Mouse (Mus musculus): Measurements from ENCODE around the gene Tnfrsf11a.
"Not testable (repeated sequence)": the region's sequence is repeated elsewhere in the genome, so short reads cannot be mapped to it uniquely, and the experiment has no call there.

Gene Tnfrsf11a

GRCm38 (mm10) chr1:105780457-105781364, at the start of gene Tnfrsf11a:
Tnfrsf11a (plus strand) TSS chr1:105780718.
- no peak for DNase-seq (ENCODE audit: low read depth, low spot score)

GRCm38 (mm10) chr1:105735318-105735717, 45.2 kb upstream of the Tnfrsf11a start:
- DNase-seq (ENCODE audit: low read depth, low spot score), result no peak

GRCm38 (mm10) chr1:105738334-105738733, 42.2 kb upstream of the Tnfrsf11a start:
- DNase-seq (ENCODE audit: low read depth, low spot score), result no peak

- DNase-seq (ENCODE audit: low read depth, low spot score), result no peak
Measured at GRCm38 (mm10) chr1:105739493-105739892, 41.0 kb upstream of the Tnfrsf11a start.

- DNase-seq (ENCODE audit: low read depth, low spot score), result no peak
Measured at GRCm38 (mm10) chr1:105742481-105742880, 38.0 kb upstream of the Tnfrsf11a start.

- no peak for DNase-seq (ENCODE audit: low read depth, low spot score)
Measured at GRCm38 (mm10) chr1:105746444-105746843, 34.1 kb upstream of the Tnfrsf11a start.

GRCm38 (mm10) chr1:105746858-105747596, 33.5 kb upstream of the Tnfrsf11a start:
- no peak for DNase-seq (ENCODE audit: low read depth, low spot score)

- DNase-seq (ENCODE audit: low read depth, low spot score), result no peak
Measured at GRCm38 (mm10) chr1:105748091-105748799, 32.3 kb upstream of the Tnfrsf11a start.

- no peak for DNase-seq (ENCODE audit: low read depth, low spot score)
Measured at GRCm38 (mm10) chr1:105752196-105752595, 28.3 kb upstream of the Tnfrsf11a start.

GRCm38 (mm10) chr1:105752944-105753343, 27.6 kb upstream of the Tnfrsf11a start:
- DNase-seq (ENCODE audit: low read depth, low spot score), result no peak

- no peak for DNase-seq (ENCODE audit: low read depth, low spot score)
Measured at GRCm38 (mm10) chr1:105758798-105759197, 21.7 kb upstream of the Tnfrsf11a start.

- DNase-seq (ENCODE audit: low read depth, low spot score), result no peak
Measured at GRCm38 (mm10) chr1:105759422-105760165, 20.9 kb upstream of the Tnfrsf11a start.

- no peak for DNase-seq (ENCODE audit: low read depth, low spot score)
Measured at GRCm38 (mm10) chr1:105765586-105765985, 14.9 kb upstream of the Tnfrsf11a start.

- not testable (repeated sequence) for DNase-seq (ENCODE audit: low read depth, low spot score)
Measured at GRCm38 (mm10) chr1:105766099-105766498, 14.4 kb upstream of the Tnfrsf11a start.

- no peak for DNase-seq (ENCODE audit: low read depth, low spot score)
Measured at GRCm38 (mm10) chr1:105768397-105768796, 12.1 kb upstream of the Tnfrsf11a start.

GRCm38 (mm10) chr1:105770685-105771084, 9.8 kb upstream of the Tnfrsf11a start:
- no peak for DNase-seq (ENCODE audit: low read depth, low spot score)

- DNase-seq (ENCODE audit: low read depth, low spot score), result no peak
Measured at GRCm38 (mm10) chr1:105776426-105776825, 4.1 kb upstream of the Tnfrsf11a start.

- DNase-seq (ENCODE audit: low read depth, low spot score), result no peak
Measured at GRCm38 (mm10) chr1:105780079-105780456, 450 bp upstream of the Tnfrsf11a start.

- no peak for DNase-seq (ENCODE audit: low read depth, low spot score)
Measured at GRCm38 (mm10) chr1:105781391-105782146, 1.1 kb downstream of the Tnfrsf11a start.

GRCm38 (mm10) chr1:105784257-105785016, 3.9 kb downstream of the Tnfrsf11a start:
- no peak for DNase-seq (ENCODE audit: low read depth, low spot score)
